Mouse (Mus musculus): Measurements from ENCODE around the gene Cyfip1. TPM values are rescaled to one million over a fixed set of nuclear protein-coding genes. Genes with fewer than 3 reads are reported as not detected.

Cyfip1 gene
- 71.7 and 80.7 TPM in 2 replicates for total RNA-seq (2023)

DNA sequence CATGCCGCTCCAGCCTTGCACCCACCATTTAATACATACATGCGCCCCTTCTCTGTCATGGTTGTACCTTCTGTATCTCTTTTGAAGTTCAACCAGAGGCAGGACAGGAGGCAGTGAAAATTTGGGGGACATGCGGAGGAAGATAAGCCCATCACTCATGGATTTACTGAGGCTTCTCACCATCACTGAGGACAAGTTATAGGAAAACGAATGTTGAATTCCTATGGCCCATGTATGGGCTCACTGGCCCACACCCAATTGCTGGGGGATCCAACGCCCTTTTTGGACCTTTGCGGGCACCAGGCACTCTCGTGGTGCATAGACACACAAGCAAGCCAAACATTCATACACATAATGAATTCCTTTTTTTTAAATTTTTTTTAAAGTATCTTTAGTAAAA is at the start of gene Cyfip1:
Cyfip1 (plus strand) TSS at position 301 of the 400 bp plus-strand sequence.

DNA sequence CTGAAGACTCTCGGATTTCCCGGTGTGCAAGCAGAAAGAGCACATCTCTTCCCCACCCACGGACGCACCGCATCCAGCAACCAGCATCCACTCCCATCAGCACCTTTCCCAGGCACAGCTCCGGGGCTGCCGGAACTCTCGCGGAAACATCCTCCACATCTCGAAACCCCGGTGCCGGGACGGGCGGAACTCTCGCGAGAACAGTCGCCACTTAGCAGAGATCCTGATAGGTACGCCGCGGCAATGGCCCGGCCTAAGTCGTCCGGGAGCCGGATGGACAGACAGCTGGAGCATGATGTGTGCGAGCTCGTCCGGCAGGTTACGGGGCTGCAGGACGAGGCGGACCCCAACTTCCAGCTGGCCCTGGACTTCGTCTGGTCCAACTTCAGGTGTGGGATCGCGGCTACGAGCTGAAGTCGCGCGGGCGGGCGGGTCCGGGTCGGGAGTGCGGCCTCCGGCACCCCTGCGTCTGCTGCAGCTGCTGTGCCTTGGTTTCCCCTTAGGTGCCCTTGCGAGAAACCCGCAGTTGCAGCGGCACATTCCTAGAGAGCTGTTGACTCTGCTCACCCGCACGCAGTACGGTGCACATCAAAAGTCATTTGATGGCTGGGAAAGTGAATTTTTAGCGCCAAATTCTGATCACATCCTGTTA is 47.5 kb upstream of the Cyfip1 start, which contains the start of gene Tubgcp5:
Tubgcp5 (plus strand) TSS at position 203 of the 652 bp plus-strand sequence.

DNA sequence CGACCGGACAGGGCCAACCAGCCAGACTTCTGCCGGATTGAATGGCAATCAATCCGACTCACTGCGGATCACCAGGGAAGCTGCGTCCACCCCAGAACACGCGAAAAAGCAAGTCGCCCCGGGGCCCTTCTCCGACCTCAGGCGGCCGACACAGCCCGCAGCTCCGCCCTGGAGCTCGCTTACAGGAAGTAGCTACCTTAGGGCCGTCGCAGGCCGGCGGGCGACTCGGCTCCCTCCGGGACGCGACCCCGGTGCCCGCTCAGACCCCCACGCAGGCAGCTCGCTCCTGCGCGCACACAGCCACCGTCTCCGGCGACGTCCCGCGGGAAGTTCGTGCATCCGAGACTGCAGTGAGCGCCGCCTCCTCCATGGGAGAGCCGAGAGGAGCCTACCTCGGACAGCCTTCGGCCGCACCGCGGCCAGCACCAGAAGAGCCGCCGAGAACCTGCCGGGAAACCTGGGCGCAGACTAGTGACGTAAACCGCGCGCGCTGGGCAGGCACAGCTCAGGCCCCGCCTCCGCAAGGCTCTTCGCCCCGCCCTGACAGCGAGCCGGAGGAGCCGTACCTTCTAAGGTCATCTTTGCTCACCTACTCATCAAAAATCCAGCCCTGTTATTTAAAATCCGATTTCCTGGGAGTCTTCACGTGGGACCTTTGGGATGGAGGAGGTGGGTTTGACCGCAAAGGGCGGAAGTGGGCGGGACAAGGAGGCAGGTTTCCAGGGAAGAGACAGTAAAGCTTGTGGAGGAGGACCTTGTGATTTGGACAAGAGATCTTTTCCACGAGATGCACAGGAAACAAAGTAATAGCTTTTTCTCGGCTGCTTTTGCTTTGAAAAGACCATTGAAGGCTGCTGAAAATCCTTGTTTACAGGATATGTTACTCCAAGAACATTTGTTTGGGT is 120.7 kb downstream of the Cyfip1 start, which contains the start of gene Nipa2:
Nipa2 (minus strand) TSS at position 473 of the 905 bp plus-strand sequence.

Other genes starting within 250 kb of the Cyfip1 start
- not detected in 2 replicates for gene Siglech, start 73.6 kb upstream of the Cyfip1 start, total RNA-seq (2023)
- gene Tubgcp5, start 47.6 kb upstream of the Cyfip1 start, total RNA-seq (2023) = 11.9 and 12.6 TPM in 2 replicates
- gene Nipa2, start 120.7 kb downstream of the Cyfip1 start, total RNA-seq (2023) = 31.0 and 53.1 TPM in 2 replicates
- gene Nipa1, start 178.2 kb downstream of the Cyfip1 start, total RNA-seq (2023) = 0.43 TPM in 1 of 2 replicates, not detected in the other
- gene Herc2, start 208.5 kb downstream of the Cyfip1 start, total RNA-seq (2023) = 36.0 and 46.7 TPM in 2 replicates

Data from neutrophil, adult 65 days (primary cell).